Mouse (Mus musculus) heart, embryonic 12.5 days (tissue): ENCODE measurements around the gene Sebox. TPM values are rescaled to one million over a fixed set of nuclear protein-coding genes. Genes with fewer than 3 reads are reported as not detected.

ENCODE experiments used
- ATAC-seq: fragments of 200-750 bp; cut with Nextera tagmentation; 2 replicates; pipeline ENCODE4 v1.8.0; 2017; ENCODE audit warnings: moderate TSS enrichment, moderate library complexity; ENCODE audit not compliant: insufficient number of reproducible peaks, low FRiP score
- H3K27ac ChIP-seq: fragments of 300-500 bp; sonication (generic); 2 replicates; pipeline ENCODE4 v1.5.1; 2016; ENCODE audit warnings: mild to moderate bottlenecking, moderate library complexity; ENCODE audit not compliant: poor library complexity, severe bottlenecking
- H3K27me3 ChIP-seq: fragments of 300-500 bp; sonication (generic); replicated peaks from 2 replicates; pipeline ENCODE4 v1.6.1; 2016; ENCODE audit warnings: mild to moderate bottlenecking, moderate library complexity
- H3K36me3 ChIP-seq: fragments of 300-500 bp; sonication (generic); 2 replicates; pipeline ENCODE4 v1.6.1; 2016; ENCODE audit warnings: mild to moderate bottlenecking, moderate library complexity
- H3K4me1 ChIP-seq: fragments of 300-500 bp; sonication (generic); replicated peaks from 2 replicates; pipeline ENCODE4 v1.6.1; 2016; ENCODE audit warnings: mild to moderate bottlenecking
- H3K4me2 ChIP-seq: fragments of 300-500 bp; sonication (generic); 2 replicates; pipeline ENCODE4 v1.6.1; 2016; ENCODE audit warnings: mild to moderate bottlenecking, moderate library complexity
- H3K4me3 ChIP-seq: fragments of 300-500 bp; sonication (generic); 2 replicates; pipeline ENCODE4 v1.5.1; 2016; ENCODE audit warnings: mild to moderate bottlenecking
- H3K9ac ChIP-seq: fragments of 300-500 bp; sonication (generic); 2 replicates; pipeline ENCODE4 v1.6.1; 2016; ENCODE audit warnings: mild to moderate bottlenecking, moderate library complexity
- H3K9me3 ChIP-seq: fragments of 300-500 bp; sonication (generic); replicated peaks from 2 replicates; pipeline ENCODE4 v1.6.1; 2016; ENCODE audit warnings: mild to moderate bottlenecking, moderate library complexity
- WGBS: fragments of 180-500 bp; shearing (Covaris S2); methylation state at CpG from one replicate; pipeline ENCODE4 v1.1.7; 2016; 5-methylcytosine and 5-hydroxymethylcytosine counted together
- polyA plus RNA-seq: library from polyadenylated mRNA; unstranded; fragments of >200 nt; fragmentation: Nextera tagmentation; extraction: Ambion mirVana; gene quantifications from 2 replicates; pipeline ENCODE4 v1.2.1, GENCODE M21; 2016

Sebox gene
- polyA plus RNA-seq, result not detected in 2 replicates

DNA sequence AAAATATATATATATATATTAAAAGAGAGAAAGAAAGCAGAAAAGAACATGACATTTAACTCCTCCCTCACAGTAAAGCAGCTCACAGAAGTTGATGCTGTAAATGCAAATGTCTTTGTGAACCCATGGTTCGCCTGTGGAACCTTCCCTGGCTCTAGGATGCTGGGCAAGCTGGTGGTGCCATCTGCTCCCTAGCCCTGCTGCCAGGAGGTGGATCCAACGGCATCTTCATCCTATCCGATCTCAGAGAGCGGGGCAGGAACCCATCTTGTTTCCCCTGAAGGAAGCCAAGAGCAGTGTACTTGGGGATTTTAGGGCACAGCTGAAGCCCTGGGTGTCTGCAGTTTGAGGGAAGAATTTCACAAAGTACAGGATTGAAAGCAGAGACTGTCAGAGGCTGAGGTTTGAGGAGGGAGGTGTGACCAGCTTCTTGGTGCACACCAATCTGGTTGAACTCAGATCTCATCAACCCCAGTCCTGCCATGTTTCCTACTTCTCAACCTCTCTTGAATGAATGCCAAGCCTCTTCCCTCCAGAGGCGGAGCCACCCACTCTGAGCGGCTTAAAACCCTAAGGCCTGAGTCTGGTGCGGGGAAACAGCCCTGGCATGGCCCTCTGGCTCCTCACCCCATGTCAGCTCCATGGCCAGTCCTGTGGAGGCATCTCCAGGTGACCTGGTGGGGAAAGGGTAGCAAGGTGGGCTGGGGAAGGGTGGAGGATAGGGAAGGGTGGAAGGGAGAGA is at the start of gene Sebox:
Gene Sebox, plus strand, starts transcription at position 539 of the 742 bp plus-strand sequence.
- Histone ChIP-seq H3K9ac (no peak within 1 kb of the TSS), H3K9me3 (no peaks in the 10 kb centered on the region), H3K27ac (no peak within 1 kb of the TSS), H3K36me3 (peaks cover 21% of the 10 kb centered on the region), H3K27me3 (peaks cover 48% of the 10 kb centered on the region), H3K4me2 (no peak within 1 kb of the TSS), H3K4me1 (no peaks in the 10 kb centered on the region), H3K4me3 (no peak within 1 kb of the TSS)
- WGBS, result 65% methylated on average over 7 of the region's 7 CpGs
- no peak for ATAC-seq

DNA sequence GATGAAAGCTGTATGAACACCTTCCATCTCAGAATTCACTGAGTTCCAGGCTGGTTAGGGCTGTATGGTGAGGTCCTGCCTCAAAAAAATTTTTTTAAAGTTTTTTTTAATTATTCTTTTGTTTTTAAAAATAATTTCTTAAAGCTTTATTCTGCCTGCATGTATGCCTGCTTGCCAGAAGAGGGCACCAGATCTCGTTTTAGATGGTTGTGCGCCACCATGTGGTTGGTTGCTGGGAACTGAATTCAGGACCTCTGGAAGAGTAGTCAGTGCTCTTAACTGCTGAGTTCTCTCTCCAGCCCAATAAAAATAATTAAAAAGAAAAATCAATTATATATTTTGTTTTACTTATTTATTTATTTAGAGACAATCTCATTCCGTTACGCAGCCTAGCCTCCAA is 49.6 kb upstream of the Sebox start:
- no peak overlapping the region for H3K9ac ChIP-seq
- ATAC-seq, result no peak
- no peak overlapping the region for H3K4me3 ChIP-seq
- peaks cover 13% of the 10 kb centered on the region; the same call in 1 of the 2 replicates for H3K27me3 ChIP-seq
- no peak overlapping the region for H3K4me2 ChIP-seq
- H3K36me3 ChIP-seq, result no peaks in the 10 kb centered on the region
- H3K9me3 ChIP-seq, result no peaks in the 10 kb centered on the region
- no peak overlapping the region for H3K27ac ChIP-seq
- WGBS, result 15% methylated on average over 4 of the region's 4 CpGs
- H3K4me1 ChIP-seq, result 0 out of 2 replicates have a peak, but pooled peaks cover 3% of the 10 kb centered on the region

DNA sequence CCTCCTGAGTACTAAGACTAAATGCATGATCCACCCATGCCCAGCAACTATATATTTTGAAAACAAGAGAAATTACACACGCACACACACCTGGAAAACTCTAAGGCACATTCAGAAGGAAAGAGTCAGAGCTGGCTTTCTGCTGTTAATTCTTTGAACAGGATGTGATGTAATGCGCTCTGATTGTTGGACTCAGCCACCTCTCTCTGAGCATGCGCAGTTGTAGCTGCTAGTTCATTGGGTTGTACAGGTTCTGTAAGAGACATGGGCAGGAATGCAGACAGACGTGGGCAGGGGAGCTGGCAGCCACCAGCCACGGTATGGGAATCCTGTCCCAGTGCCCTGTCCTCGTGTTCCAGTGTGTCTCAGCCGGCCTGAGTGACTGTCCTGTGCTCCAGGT is 49.0 kb upstream of the Sebox start:
- no peaks in the 10 kb centered on the region for H3K36me3 ChIP-seq
- no peak overlapping the region for H3K4me3 ChIP-seq
- WGBS, result 64% methylated on average over 7 of the region's 7 CpGs
- no peak overlapping the region for H3K4me2 ChIP-seq
- ATAC-seq, result no peak
- no peak overlapping the region for H3K9ac ChIP-seq
- H3K9me3 ChIP-seq, result no peaks in the 10 kb centered on the region
- H3K27ac ChIP-seq, result no peak overlapping the region
- H3K27me3 ChIP-seq, result peaks cover 13% of the 10 kb centered on the region; the same call in 1 of the 2 replicates
- H3K4me1 ChIP-seq, result 0 out of 2 replicates have a peak, but pooled peaks cover 3% of the 10 kb centered on the region

DNA sequence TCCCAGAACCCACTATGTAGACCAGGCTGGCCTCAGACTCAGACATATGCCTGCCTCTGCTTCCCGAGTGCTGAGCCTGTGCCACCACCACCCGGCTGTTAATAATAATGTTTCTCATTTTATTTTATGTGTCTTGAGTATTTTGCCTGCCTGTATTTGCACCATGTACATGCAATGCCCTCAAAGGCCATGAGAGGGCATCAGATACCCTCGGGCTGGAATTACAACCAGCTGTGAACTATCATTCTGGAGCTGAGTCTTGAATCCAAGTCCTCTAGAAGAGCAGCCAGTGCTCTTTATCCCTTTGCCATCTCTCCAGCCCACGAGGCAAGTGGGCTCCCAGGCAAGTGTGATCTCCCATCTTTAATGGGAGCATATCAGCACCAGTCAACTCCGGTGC is 47.9 kb upstream of the Sebox start:
- 26% methylated on average over 5 of the region's 5 CpGs for WGBS
- Histone ChIP-seq H3K27me3 (peaks cover 13% of the 10 kb centered on the region; the same call in 1 of the 2 replicates), H3K27ac (no peak overlapping the region), H3K4me2 (no peak overlapping the region), H3K36me3 (no peaks in the 10 kb centered on the region), H3K9me3 (no peaks in the 10 kb centered on the region), H3K9ac (no peak overlapping the region), H3K4me3 (no peak overlapping the region), H3K4me1 (0 out of 2 replicates have a peak, but pooled peaks cover 3% of the 10 kb centered on the region)
- no peak for ATAC-seq

DNA sequence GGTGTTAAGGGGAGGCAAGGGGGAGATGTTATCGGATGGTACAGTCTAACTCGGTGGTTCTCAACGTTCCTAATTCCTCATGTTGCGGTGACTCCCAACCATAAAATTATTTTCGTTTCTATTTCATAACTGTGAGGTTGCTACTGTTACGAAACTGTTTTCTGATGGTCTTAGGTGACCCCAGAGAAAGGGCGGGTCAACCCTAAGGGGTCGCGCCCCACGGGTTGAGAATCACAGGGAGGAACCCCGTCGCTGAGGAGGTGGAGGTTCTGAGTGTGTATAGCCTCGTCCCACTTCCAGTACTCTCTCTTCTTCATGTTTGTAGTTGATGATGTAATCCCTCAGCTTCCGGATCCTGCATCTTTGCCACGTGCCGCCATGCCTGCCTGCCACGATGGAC is 44.5 kb upstream of the Sebox start:
- Histone ChIP-seq H3K9ac (no peak overlapping the region), H3K4me1 (peaks cover 8% of the 10 kb centered on the region), H3K27me3 (no peaks in the 10 kb centered on the region), H3K27ac (no peak overlapping the region), H3K4me3 (no peak overlapping the region), H3K4me2 (no peak overlapping the region), H3K36me3 (no peaks in the 10 kb centered on the region), H3K9me3 (peaks cover 7% of the 10 kb centered on the region; the same call in 1 of the 2 replicates)
- ATAC-seq, result no peak
- WGBS, result 82% methylated on average over 17 of the region's 17 CpGs

DNA sequence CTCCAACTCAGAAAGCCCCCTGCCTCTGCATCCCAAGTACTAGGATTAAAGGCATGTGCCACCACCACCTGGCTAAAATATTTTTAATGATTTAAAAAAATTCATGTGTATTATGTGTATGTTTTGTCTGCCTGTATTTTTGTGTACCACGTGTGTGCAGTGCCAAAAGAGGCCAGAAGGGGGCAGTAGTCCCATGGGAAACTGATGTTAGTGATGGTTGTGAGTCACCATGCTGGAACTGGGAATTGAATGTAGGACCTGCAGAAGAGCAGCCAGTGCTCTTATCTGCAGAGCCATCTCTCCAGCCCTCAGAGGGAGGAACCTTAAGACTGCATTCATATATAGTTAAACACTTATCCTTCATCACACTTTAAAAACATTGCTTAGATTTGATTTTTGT is 41.4 kb upstream of the Sebox start:
- Histone ChIP-seq H3K27ac (no peak overlapping the region), H3K4me2 (no peak overlapping the region), H3K4me3 (no peak overlapping the region), H3K27me3 (no peaks in the 10 kb centered on the region), H3K9ac (no peak overlapping the region), H3K4me1 (peaks cover 28% of the 10 kb centered on the region), H3K36me3 (no peaks in the 10 kb centered on the region), H3K9me3 (peaks cover 7% of the 10 kb centered on the region; the same call in 1 of the 2 replicates)
- ATAC-seq, result no peak
- 74% methylated on average over 1 of the region's 1 CpGs for WGBS

DNA sequence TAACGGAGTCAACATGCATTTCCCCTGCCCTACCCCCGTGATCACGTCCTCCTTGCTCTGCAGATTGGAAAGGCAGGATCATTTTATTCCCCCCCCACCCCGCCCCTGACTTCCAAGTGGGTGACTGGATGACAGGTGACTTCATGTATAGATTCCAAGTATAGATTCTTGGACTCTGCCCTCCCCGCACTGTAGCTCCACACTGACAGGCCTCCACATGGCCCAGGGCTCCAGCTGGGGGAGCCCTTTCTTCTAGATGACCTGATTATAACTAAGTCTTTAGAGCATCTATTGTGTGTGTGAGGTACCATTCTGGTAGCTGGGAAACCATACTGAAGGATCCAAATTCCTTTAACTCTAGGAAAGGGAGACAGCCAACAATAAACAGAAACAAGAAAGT is 40.6 kb upstream of the Sebox start:
- Histone ChIP-seq H3K4me2 (no peak overlapping the region), H3K4me3 (no peak overlapping the region), H3K27me3 (no peaks in the 10 kb centered on the region), H3K9ac (no peak overlapping the region), H3K9me3 (peaks cover 7% of the 10 kb centered on the region; the same call in 1 of the 2 replicates), H3K4me1 (peaks cover 28% of the 10 kb centered on the region), H3K36me3 (no peaks in the 10 kb centered on the region), H3K27ac (no peak overlapping the region)
- 81% methylated on average over 5 of the region's 5 CpGs for WGBS
- ATAC-seq, result no peak

DNA sequence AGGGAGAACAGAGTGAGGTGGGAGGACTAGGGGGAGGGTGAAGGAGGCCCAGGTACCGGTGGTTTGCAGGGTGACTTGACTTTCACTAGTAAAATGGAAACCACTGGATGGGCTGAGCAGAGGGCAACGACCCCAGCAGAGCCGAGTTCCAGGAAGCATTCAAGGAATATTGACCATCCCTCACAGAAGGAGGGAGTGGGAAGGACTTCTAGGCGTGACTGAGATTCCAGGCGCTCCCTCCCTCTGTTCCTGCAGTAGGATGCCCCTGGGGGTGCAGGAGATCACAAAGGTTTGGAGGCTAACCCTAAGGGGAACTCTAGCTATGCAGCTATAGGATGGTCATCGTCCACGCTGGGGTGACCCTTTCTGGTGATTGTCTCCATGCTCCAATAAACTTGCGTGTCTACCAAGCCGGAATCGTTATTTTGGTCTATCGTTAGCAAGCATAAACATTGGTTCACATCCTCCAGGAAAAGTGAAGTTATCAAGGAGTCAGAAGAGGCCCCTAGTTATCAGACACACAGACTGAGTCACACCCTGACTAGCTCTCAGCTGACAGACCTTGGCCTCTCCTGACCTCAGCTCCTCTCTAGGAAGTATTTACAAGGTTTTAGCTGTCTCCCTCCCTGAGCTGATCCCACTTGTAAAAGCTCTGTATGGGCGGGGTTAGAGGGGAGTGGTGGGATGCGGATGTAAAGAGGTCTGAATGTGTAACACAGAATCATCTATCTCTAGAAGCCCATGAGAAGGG is 39.8 kb upstream of the Sebox start:
- Histone ChIP-seq H3K9ac (no peak overlapping the region), H3K4me1 (peaks cover 28% of the 10 kb centered on the region), H3K36me3 (no peaks in the 10 kb centered on the region), H3K27me3 (no peaks in the 10 kb centered on the region), H3K27ac (no peak overlapping the region), H3K9me3 (peaks cover 7% of the 10 kb centered on the region; the same call in 1 of the 2 replicates), H3K4me2 (no peak overlapping the region), H3K4me3 (no peak overlapping the region)
- no peak for ATAC-seq
- 38% methylated on average over 13 of the region's 13 CpGs for WGBS

DNA sequence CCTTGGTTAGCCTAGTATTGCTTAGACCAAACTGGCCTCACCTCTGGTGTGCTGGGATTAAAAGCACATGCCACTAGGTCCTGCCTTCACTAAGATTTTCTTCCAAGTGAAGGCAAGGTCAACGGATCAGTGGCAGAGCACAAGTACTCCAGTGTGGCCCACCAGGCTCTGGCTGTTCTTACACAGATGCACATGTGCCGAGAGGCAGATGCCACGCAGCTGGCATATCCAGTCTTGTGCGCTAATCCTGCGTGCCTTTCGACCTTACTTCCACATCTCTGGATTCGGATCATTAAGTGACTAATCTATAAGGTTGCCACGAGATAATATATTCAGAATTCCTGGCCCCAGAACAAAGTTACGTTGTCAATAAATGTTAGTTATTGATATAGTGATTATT is 38.1 kb upstream of the Sebox start:
- Histone ChIP-seq H3K4me3 (peak overlapping the region; percentile 57), H3K27ac (no peak overlapping the region), H3K4me1 (peaks cover 28% of the 10 kb centered on the region), H3K4me2 (peak overlapping the region; percentile 69), H3K27me3 (no peaks in the 10 kb centered on the region), H3K9ac (peak overlapping the region; percentile 72; the same call in 1 of the 2 replicates), H3K9me3 (peaks cover 7% of the 10 kb centered on the region; the same call in 1 of the 2 replicates), H3K36me3 (no peaks in the 10 kb centered on the region)
- ATAC-seq, result no peak
- WGBS, result 45% methylated on average over 9 of the region's 9 CpGs

DNA sequence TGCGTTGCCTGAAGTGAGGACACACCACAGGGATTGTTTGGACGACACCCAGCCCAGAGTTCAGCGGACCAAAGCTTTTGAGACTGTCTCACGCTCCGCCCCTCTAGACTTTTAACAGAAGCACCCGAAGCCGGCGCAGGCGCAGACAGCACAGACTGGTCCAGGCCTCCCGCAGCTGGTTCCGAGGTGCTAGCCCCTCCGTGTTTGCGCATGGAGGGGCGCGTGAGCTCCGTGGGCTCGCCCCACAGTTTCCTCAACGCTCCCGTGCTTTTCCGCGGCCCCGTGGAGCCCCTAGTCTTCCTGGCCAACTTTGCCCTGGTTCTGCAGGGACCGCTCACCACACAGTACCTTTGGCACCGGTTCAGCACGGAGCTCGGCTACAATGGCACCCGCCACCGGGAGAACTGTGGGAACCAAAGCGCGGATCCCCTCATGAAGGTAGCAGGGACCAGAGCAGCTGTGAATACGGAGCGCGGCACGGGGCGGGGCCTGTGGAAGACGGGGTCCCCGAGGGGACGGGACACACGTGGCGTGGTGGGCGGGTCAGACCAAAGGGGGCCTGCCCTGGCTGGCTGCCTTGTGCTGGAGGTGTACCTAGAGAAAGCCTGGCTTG is 37.6 kb upstream of the Sebox start, which contains the start of gene Slc46a1:
Gene Slc46a1, plus strand, starts transcription at position 130 of the 613 bp plus-strand sequence.
- Histone ChIP-seq H3K36me3 (no peaks in the 10 kb centered on the region), H3K9ac (peak within 1 kb of the TSS; percentile 72), H3K4me2 (peak within 1 kb of the TSS; percentile 69), H3K9me3 (peaks cover 7% of the 10 kb centered on the region; the same call in 1 of the 2 replicates), H3K27me3 (no peaks in the 10 kb centered on the region), H3K4me3 (peak within 1 kb of the TSS; percentile 57), H3K27ac (peak within 1 kb of the TSS; percentile 69), H3K4me1 (peaks cover 28% of the 10 kb centered on the region)
- WGBS, result under 1% methylated on average over 41 of the region's 41 CpGs
- peak; percentile 92 for ATAC-seq
